Mouse (Mus musculus): ENCODE data around the gene Nme1.

- no peak; the same call in 1 of the 2 replicates for TF ChIP-seq CTCF (IDR thresholded peaks at IDR 0.05; ENCODE audit: insufficient read depth, low read depth, low read length)
- TF ChIP-seq POLR2A (IDR thresholded peaks at IDR 0.05; ENCODE audit: insufficient read depth, low read depth, low read length): no peak
Observed at GRCm38 (mm10) chr11:93996306-93997140, 28.2 kb upstream of the Nme1 start.

All from olfactory bulb, adult 2 months (tissue).